Mouse (Mus musculus) forebrain, embryonic 12.5 days (tissue): ENCODE measurements around the gene Pcgf2. TPM values are rescaled to one million over a fixed set of nuclear protein-coding genes. Genes with fewer than 3 reads are reported as not detected.

Experiments
- ATAC-seq: fragments of 200-750 bp; cut with Nextera tagmentation; 2 replicates; pipeline ENCODE4 v1.8.0; 2017; ENCODE audit warnings: moderate TSS enrichment; ENCODE audit not compliant: low FRiP score
- H3K27ac ChIP-seq: fragments of 300-500 bp; sonication (generic); 2 replicates; pipeline ENCODE4 v1.5.1; 2016; ENCODE audit warnings: mild to moderate bottlenecking
- H3K27me3 ChIP-seq: fragments of 300-500 bp; sonication (generic); 2 replicates; pipeline ENCODE4 v1.6.1; 2016; ENCODE audit warnings: mild to moderate bottlenecking
- H3K36me3 ChIP-seq: fragments of 300-500 bp; sonication (generic); replicated peaks from 2 replicates; pipeline ENCODE4 v1.6.1; 2016; ENCODE audit warnings: mild to moderate bottlenecking
- H3K4me1 ChIP-seq: fragments of 300-500 bp; sonication (generic); 2 replicates; pipeline ENCODE4 v1.6.1; 2016
- H3K4me2 ChIP-seq: fragments of 300-500 bp; sonication (generic); 2 replicates; pipeline ENCODE4 v1.6.1; 2016; ENCODE audit warnings: mild to moderate bottlenecking, moderate library complexity
- H3K4me3 ChIP-seq: fragments of 300-500 bp; sonication (generic); replicated peaks from 2 replicates; pipeline ENCODE4 v1.5.1; 2016; ENCODE audit warnings: mild to moderate bottlenecking
- H3K9ac ChIP-seq: fragments of 300-500 bp; sonication (generic); 2 replicates; pipeline ENCODE4 v1.6.1; 2016; ENCODE audit warnings: mild to moderate bottlenecking
- H3K9me3 ChIP-seq: fragments of 300-500 bp; sonication (generic); 2 replicates; pipeline ENCODE4 v1.6.1; 2016
- WGBS: fragments of 180-500 bp; shearing (Covaris S2); methylation state at CpG from one replicate; pipeline ENCODE4 v1.1.7; 2016; 5-methylcytosine and 5-hydroxymethylcytosine counted together
- polyA plus RNA-seq: library from polyadenylated mRNA; unstranded; fragments of >200 nt; fragmentation: Nextera tagmentation; extraction: Ambion mirVana; gene quantifications from 2 replicates; pipeline ENCODE4 v1.2.1, GENCODE M21; 2016

Gene Pcgf2
- polyA plus RNA-seq, 1 experiment from 2014 or later = 24.2 TPM

GRCm38 (mm10) chr11:97698741-97699611, 1.3 kb downstream of the Pcgf2 start:
- Histone ChIP-seq H3K36me3 (no peaks in the 10 kb centered on the region), H3K4me1 (peaks cover 62% of the 10 kb centered on the region), H3K27ac (peak overlapping the region; percentile 99), H3K9me3 (no peaks in the 10 kb centered on the region), H3K4me3 (peak overlapping the region; percentile 86), H3K9ac (peak overlapping the region; percentile 95), H3K27me3 (no peaks in the 10 kb centered on the region), H3K4me2 (peak overlapping the region; percentile 84)
- under 1% methylated on average over 60 of the region's 63 CpGs for WGBS
- peak; percentile 1; the same call in 1 of the 2 replicates for ATAC-seq

GRCm38 (mm10) chr11:97697891-97698529, 2.3 kb downstream of the Pcgf2 start:
- under 1% methylated on average over 14 of the region's 14 CpGs for WGBS
- Histone ChIP-seq H3K4me1 (peaks cover 64% of the 10 kb centered on the region), H3K4me3 (peak overlapping the region; percentile 86), H3K9me3 (no peaks in the 10 kb centered on the region), H3K4me2 (peak overlapping the region; percentile 84), H3K9ac (peak overlapping the region; percentile 95), H3K27me3 (no peaks in the 10 kb centered on the region), H3K27ac (peak overlapping the region; percentile 99), H3K36me3 (peaks cover 7% of the 10 kb centered on the region)
- ATAC-seq = no peak

GRCm38 (mm10) chr11:97697199-97697890, 3.0 kb downstream of the Pcgf2 start:
- no peaks in the 10 kb centered on the region for H3K9me3 ChIP-seq
- no peak for ATAC-seq
- peak overlapping the region; percentile 99 for H3K27ac ChIP-seq
- H3K27me3 ChIP-seq = no peaks in the 10 kb centered on the region
- peaks cover 64% of the 10 kb centered on the region for H3K4me1 ChIP-seq
- WGBS = 57% methylated on average over 11 of the region's 11 CpGs
- peaks cover 14% of the 10 kb centered on the region for H3K36me3 ChIP-seq
- peak overlapping the region; percentile 86 for H3K4me3 ChIP-seq
- peak overlapping the region; percentile 95 for H3K9ac ChIP-seq
- H3K4me2 ChIP-seq = peak overlapping the region; percentile 84

GRCm38 (mm10) chr11:97696669-97697068, 3.6 kb downstream of the Pcgf2 start:
- Histone ChIP-seq H3K27ac (peak overlapping the region; percentile 89; the same call in 1 of the 2 replicates), H3K9ac (peak overlapping the region; percentile 48; the same call in 1 of the 2 replicates)

GRCm38 (mm10) chr11:97695712-97696401, 4.4 kb downstream of the Pcgf2 start:
- H3K4me2 ChIP-seq = peak overlapping the region; percentile 84
- H3K27me3 ChIP-seq = no peaks in the 10 kb centered on the region
- peak overlapping the region; percentile 48 for H3K9ac ChIP-seq
- no peak for ATAC-seq
- 15% methylated on average over 9 of the region's 9 CpGs for WGBS
- H3K4me3 ChIP-seq = peak overlapping the region; percentile 26
- peaks cover 28% of the 10 kb centered on the region for H3K36me3 ChIP-seq
- no peaks in the 10 kb centered on the region for H3K9me3 ChIP-seq
- peaks cover 51% of the 10 kb centered on the region for H3K4me1 ChIP-seq
- H3K27ac ChIP-seq = peak overlapping the region; percentile 89

More at GRCm38 (mm10) chr11:97696669-97697068, 3.6 kb downstream of the Pcgf2 start:
- Histone ChIP-seq H3K4me1 (peaks cover 59% of the 10 kb centered on the region), H3K27me3 (no peaks in the 10 kb centered on the region), H3K9me3 (no peaks in the 10 kb centered on the region), H3K4me2 (peak overlapping the region; percentile 84), H3K36me3 (peaks cover 20% of the 10 kb centered on the region), H3K4me3 (peak overlapping the region; percentile 86)
- WGBS = 66% methylated on average over 8 of the region's 8 CpGs
- no peak for ATAC-seq

GRCm38 (mm10) chr11:97694921-97695711, 5.2 kb downstream of the Pcgf2 start:
- 33% methylated on average over 17 of the region's 17 CpGs for WGBS
- Histone ChIP-seq H3K27me3 (no peaks in the 10 kb centered on the region), H3K27ac (peak overlapping the region; percentile 89), H3K9ac (peak overlapping the region; percentile 48), H3K4me1 (peaks cover 47% of the 10 kb centered on the region), H3K4me3 (peak overlapping the region; percentile 26), H3K9me3 (no peaks in the 10 kb centered on the region), H3K36me3 (peaks cover 36% of the 10 kb centered on the region), H3K4me2 (peak overlapping the region; percentile 84)
- no peak for ATAC-seq

- Histone ChIP-seq H3K27me3 (no peaks in the 10 kb centered on the region), H3K9ac (0 out of 2 replicates have a peak overlapping the region, but pooled peaks have one; percentile 5), H3K27ac (peak overlapping the region; percentile 89), H3K9me3 (no peaks in the 10 kb centered on the region), H3K4me1 (peaks cover 47% of the 10 kb centered on the region), H3K4me2 (peak overlapping the region; percentile 84), H3K36me3 (peaks cover 40% of the 10 kb centered on the region), H3K4me3 (0 out of 2 replicates have a peak overlapping the region, but pooled peaks have one; percentile 26)
- 79% methylated on average over 4 of the region's 4 CpGs for WGBS
- no peak for ATAC-seq
Measured at GRCm38 (mm10) chr11:97694435-97694834, 5.9 kb downstream of the Pcgf2 start.

GRCm38 (mm10) chr11:97689861-97690260, 10.4 kb downstream of the Pcgf2 start:
- H3K36me3 ChIP-seq = peaks cover 58% of the 10 kb centered on the region
- no peaks in the 10 kb centered on the region for H3K9me3 ChIP-seq
- ATAC-seq = no peak
- H3K4me2 ChIP-seq = no peak overlapping the region
- H3K9ac ChIP-seq = no peak overlapping the region
- 0 out of 2 replicates have a peak, but pooled peaks cover 7% of the 10 kb centered on the region for H3K27me3 ChIP-seq
- WGBS = 33% methylated on average over 10 of the region's 10 CpGs
- H3K4me1 ChIP-seq = peaks cover 30% of the 10 kb centered on the region
- H3K4me3 ChIP-seq = no peak overlapping the region
- H3K27ac ChIP-seq = 0 out of 2 replicates have a peak overlapping the region, but pooled peaks have one; percentile 25

- Histone ChIP-seq H3K27me3 (0 out of 2 replicates have a peak, but pooled peaks cover 7% of the 10 kb centered on the region), H3K36me3 (peaks cover 50% of the 10 kb centered on the region), H3K4me3 (no peak overlapping the region), H3K4me2 (no peak overlapping the region), H3K9ac (no peak overlapping the region), H3K4me1 (peaks cover 18% of the 10 kb centered on the region), H3K27ac (no peak overlapping the region), H3K9me3 (no peaks in the 10 kb centered on the region)
- no peak for ATAC-seq
- WGBS = 91% methylated on average over 3 of the region's 3 CpGs
Measured at GRCm38 (mm10) chr11:97687061-97687460, 13.2 kb downstream of the Pcgf2 start.

- Histone ChIP-seq H3K4me1 (peaks cover 18% of the 10 kb centered on the region), H3K4me2 (peak overlapping the region; percentile 87), H3K27ac (no peak overlapping the region), H3K27me3 (0 out of 2 replicates have a peak, but pooled peaks cover 7% of the 10 kb centered on the region), H3K9ac (no peak overlapping the region), H3K36me3 (peaks cover 50% of the 10 kb centered on the region), H3K4me3 (peak overlapping the region; percentile 45), H3K9me3 (no peaks in the 10 kb centered on the region)
- WGBS = 75% methylated on average over 11 of the region's 11 CpGs
- ATAC-seq = no peak
Measured at GRCm38 (mm10) chr11:97686322-97686908, 13.9 kb downstream of the Pcgf2 start.
